Mouse (Mus musculus) C2C12 (cell line): ENCODE data around the gene Teddm2.
A peak's percentile ranks its signal among the peaks of the same experiment; 100 is the strongest.

ENCODE experiments used
- CEBPB ChIP-seq: IDR thresholded peaks from one replicate; pipeline ENCODE4 v1.6.1; 2011; ENCODE audit warnings: low read depth, mild to moderate bottlenecking, control low read depth, moderate library complexity
- CTCF ChIP-seq: IDR thresholded peaks from one replicate; pipeline ENCODE4 v1.5.1; 2011; ENCODE audit not compliant: control insufficient read depth, insufficient read depth, insufficient read length
- FOSL1 ChIP-seq: IDR thresholded peaks from one replicate; pipeline ENCODE4 v1.8.0; 2011; ENCODE audit warnings: mild to moderate bottlenecking, low read length; ENCODE audit not compliant: poor library complexity, insufficient read depth, severe bottlenecking
- MAX ChIP-seq: IDR thresholded peaks from one replicate; pipeline ENCODE4 v1.6.1; 2011; ENCODE audit warnings: mild to moderate bottlenecking, control low read depth
- MYOD1 ChIP-seq: IDR thresholded peaks from one replicate; pipeline ENCODE4 v1.6.1; 2011; ENCODE audit warnings: low read depth; ENCODE audit not compliant: control insufficient read depth, insufficient read length
- MYOG ChIP-seq: IDR thresholded peaks from one replicate; pipeline ENCODE4 v1.6.1; 2011; ENCODE audit not compliant: control insufficient read depth, insufficient read length; ENCODE audit errors: extremely low read depth
- USF1 ChIP-seq: IDR thresholded peaks from one replicate; pipeline ENCODE4 v1.6.1; 2011; ENCODE audit warnings: low read depth, mild to moderate bottlenecking, control low read depth, moderate library complexity

GRCm38 (mm10) chr1:153905884-153906283 is 5.9 kb upstream of the Teddm2 start:
- TF ChIP-seq CTCF (no peak), MYOD1 (peak; percentile 64), USF1 (no peak), FOSL1 (no peak), CEBPB (no peak), MYOG (no peak), MAX (no peak)
